Mouse (Mus musculus): ENCODE data around the gene Mfsd6l.

Mfsd6l gene

GRCm38 (mm10) chr11:68555918-68556584, at the start of gene Mfsd6l:
TSS of gene Mfsd6l (plus strand) at chr11:68556186.
- no peak for DNase-seq (ENCODE audit: low read depth, low spot score)

- no peak for DNase-seq (ENCODE audit: low read depth, low spot score)
Measured at GRCm38 (mm10) chr11:68507246-68507645, 48.7 kb upstream of the Mfsd6l start.

GRCm38 (mm10) chr11:68508619-68509018, 47.4 kb upstream of the Mfsd6l start:
- DNase-seq (ENCODE audit: low read depth, low spot score) = no peak

- no peak for DNase-seq (ENCODE audit: low read depth, low spot score)
Measured at GRCm38 (mm10) chr11:68509194-68509593, 46.8 kb upstream of the Mfsd6l start.

GRCm38 (mm10) chr11:68513969-68514368, 42.0 kb upstream of the Mfsd6l start:
- DNase-seq (ENCODE audit: low read depth, low spot score) = no peak

DNA sequence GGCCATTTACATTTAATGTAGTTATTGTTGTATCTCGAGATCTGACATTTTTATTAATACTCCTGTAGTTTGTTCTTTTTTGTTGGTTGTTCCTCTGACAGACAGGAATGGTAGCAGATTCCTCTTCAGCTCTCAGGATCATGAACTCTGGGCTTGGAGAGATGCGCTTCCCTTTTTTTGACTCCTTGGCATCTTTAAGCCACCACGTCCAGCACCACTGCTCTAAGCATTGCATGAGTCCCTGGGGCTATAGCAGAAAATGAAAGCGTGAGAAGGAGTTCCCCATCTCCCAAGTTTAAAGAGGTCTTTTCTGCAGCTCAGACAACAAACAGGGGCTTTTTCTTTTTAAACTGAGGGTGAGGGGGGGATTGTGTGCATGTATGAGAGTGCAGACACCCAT, 36.6 kb upstream of the Mfsd6l start:
- no peak for DNase-seq (ENCODE audit: low read depth, low spot score)

GRCm38 (mm10) chr11:68519815-68520214, 36.2 kb upstream of the Mfsd6l start:
- DNase-seq (ENCODE audit: low read depth, low spot score) = no peak

GRCm38 (mm10) chr11:68520439-68520838, 35.5 kb upstream of the Mfsd6l start:
- no peak for DNase-seq (ENCODE audit: low read depth, low spot score)

DNA sequence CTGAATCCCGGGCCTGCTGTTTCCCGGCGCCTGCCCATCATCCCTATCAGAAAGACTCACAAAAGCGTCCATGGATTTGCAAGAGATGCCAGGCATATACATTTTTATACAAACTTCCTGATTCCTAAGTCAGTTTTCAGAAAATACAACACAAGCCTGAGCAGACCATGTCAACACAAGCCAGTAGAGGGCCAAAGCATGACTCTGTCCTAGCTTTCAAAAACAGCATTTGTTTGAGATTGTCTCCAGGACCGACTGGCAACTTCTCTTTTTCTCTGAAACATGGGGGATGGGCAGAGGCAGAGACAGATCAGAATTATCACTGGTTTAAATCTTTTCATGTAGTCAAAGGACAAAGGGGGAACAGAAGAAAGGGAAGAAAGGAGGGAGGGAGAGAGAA, 34.6 kb upstream of the Mfsd6l start:
- DNase-seq (ENCODE audit: low read depth, low spot score) = no peak

- DNase-seq (ENCODE audit: low read depth, low spot score) = no peak
Measured at GRCm38 (mm10) chr11:68526441-68526840, 29.5 kb upstream of the Mfsd6l start.

GRCm38 (mm10) chr11:68531066-68531806, 24.8 kb upstream of the Mfsd6l start:
- DNase-seq (ENCODE audit: low read depth, low spot score) = no peak

DNA sequence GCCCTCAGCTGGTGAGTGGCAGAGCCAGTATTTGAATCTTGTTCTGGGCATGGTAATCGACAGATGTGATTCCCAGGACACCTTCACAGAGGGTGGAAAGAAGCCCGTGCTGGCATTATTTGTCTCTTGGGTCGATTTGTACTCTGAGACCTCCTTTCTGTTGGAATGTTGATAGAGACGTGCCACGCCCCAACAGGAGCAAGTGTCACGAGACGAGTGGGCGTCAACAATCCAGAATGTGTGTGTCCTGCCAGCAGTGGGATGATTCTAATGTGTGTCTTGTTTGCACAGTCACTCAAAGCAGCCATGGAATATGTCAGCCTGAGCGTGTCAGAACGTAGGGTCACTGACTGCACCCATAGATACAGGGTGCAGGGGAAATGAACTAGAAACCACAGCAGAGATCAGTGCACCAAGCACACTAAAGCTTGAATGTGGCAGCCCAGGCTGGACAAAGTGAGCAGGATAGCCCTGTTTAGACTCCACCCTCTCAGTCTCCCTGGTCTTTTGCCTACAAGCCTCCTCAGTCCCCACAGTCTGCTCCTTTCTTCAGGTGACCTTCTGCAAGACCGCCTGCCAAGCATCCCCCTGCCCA, 23.9 kb upstream of the Mfsd6l start:
- DNase-seq (ENCODE audit: low read depth, low spot score) = no peak

GRCm38 (mm10) chr11:68532773-68533172, 23.2 kb upstream of the Mfsd6l start:
- DNase-seq (ENCODE audit: low read depth, low spot score) = no peak

- DNase-seq (ENCODE audit: low read depth, low spot score) = no peak
Measured at GRCm38 (mm10) chr11:68533971-68534475, 22.0 kb upstream of the Mfsd6l start.

DNA sequence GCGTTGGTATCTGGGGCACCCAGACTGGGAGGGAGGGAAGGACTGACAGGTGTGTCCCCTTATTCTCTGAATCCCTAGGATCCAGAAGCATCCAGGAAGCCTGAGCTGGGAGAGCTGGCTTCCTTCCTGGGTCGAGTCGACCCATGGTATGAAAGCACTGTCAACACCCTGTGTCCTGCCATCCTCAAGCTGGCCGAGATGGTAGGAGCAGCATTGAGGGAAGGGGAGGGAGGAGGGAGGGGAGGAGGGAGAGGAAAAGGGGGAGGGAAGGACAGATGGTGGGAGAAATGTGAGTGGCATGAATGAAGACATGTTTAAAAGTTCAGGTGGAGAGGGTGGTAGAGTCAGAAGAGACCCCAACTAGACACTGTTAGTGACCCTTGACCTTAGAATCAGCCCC, 20.0 kb upstream of the Mfsd6l start:
- no peak for DNase-seq (ENCODE audit: low read depth, low spot score)

DNA sequence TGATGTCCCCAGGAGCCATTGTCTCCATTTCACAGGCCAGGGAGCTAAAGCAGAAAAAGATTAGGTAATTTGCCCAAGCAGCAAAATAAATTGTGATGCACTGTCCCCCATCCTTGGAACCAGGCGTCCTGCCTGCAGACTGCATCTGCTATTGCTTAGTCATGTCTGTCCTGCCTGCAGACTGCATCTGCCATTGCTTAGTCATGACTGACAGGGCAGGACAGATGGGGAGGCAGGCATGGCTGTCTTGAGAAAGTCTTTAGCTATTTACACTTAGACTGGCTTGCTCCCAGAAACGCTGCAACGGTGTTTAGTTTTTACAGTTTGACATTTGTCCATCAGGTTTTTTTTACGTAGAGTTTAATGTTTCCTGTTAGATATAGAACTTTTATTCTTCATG, 19.5 kb upstream of the Mfsd6l start:
- DNase-seq (ENCODE audit: low read depth, low spot score) = no peak

DNA sequence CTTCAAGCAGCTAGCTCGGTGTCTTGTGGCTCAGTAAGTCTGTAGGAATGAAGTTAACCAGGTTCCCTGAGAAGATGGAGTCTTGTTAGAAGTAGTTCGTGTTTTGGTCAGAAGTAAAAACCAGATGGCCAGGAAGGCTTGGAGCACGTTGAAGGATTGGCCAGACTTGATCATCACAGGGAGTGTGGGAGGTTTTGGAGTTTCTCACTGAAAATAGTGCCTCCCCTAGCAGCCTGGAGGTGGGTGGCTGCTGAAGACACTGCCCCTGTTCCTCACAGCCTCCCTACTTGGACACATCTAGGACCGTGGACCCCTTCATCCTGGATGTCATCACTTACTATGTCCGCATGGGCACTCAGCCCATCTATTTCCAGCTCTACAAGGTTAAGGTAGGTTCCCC, 16.4 kb upstream of the Mfsd6l start:
- no peak for DNase-seq (ENCODE audit: low read depth, low spot score)

DNA sequence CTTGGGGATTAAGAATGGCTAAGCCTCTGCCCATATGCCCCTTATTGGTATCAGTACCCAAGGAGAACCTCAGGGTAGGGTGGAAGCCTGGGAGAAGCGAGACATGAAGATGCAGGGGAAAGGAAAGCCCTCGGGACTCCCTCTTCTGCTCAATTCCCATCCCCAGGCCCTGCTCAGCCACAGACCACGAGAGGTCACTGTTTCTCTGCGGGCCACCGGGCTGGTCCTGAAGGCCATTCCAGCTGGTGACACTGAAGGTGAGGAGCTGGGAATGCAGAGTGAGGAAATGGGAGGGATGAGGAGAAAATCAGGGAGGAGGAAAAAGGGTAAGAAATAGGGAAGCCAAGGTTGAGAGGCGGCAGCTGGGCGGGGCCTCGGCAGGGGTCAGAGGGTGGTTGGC, 11.4 kb upstream of the Mfsd6l start:
- DNase-seq (ENCODE audit: low read depth, low spot score) = no peak

DNA sequence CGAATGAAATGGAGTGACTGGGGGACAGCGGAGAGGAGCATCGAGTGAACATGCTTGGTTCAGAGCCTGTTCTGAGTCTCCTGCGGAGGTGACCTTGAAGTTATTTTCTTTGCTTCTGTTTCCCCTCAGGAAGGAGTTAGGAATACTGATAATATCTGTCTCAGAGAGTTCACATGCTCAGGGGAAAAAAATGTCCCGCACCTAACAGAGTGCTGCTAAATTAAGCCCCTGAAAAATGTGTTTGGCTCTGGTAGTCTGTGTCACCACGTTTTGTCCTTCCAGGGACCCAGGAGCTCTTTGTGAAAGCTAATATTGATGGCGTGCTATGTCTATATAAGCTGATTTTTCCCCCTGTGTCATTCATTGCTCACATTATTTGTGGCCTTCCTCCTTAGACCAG, 10.8 kb upstream of the Mfsd6l start:
- DNase-seq (ENCODE audit: low read depth, low spot score) = no peak

GRCm38 (mm10) chr11:68545682-68546222, 10.2 kb upstream of the Mfsd6l start:
- no peak for DNase-seq (ENCODE audit: low read depth, low spot score)

- DNase-seq (ENCODE audit: low read depth, low spot score) = no peak
Measured at GRCm38 (mm10) chr11:68547484-68547883, 8.5 kb upstream of the Mfsd6l start.

- DNase-seq (ENCODE audit: low read depth, low spot score) = no peak
Measured at GRCm38 (mm10) chr11:68549597-68549996, 6.4 kb upstream of the Mfsd6l start.

Data from embryo, embryonic 11.5 days (tissue).